Mouse (Mus musculus) c-Kit-positive CD71-positive TER-119-negative erythroid progenitor cells, embryonic 14.5 days (primary cell): Measurements from ENCODE around the gene Cd48.
"Not testable (repeated sequence)": the region's sequence is repeated elsewhere in the genome, so short reads cannot be mapped to it uniquely, and the experiment has no call there.

Experiments
- DNase-seq: peaks from one replicate; pipeline ENCODE4 v3.0.0-alpha.2; 2013; ENCODE audit warnings: low read depth

Cd48 gene

GRCm38 (mm10) chr1:171681531-171682299 is at the start of gene Cd48:
Cd48 (plus strand) TSS chr1:171682009.
- DNase-seq: no peak

GRCm38 (mm10) chr1:171635696-171636095 is 46.1 kb upstream of the Cd48 start:
- DNase-seq: no peak

GRCm38 (mm10) chr1:171637101-171637500 is 44.7 kb upstream of the Cd48 start:
- no peak for DNase-seq

GRCm38 (mm10) chr1:171638686-171639085 is 43.1 kb upstream of the Cd48 start:
- DNase-seq: no peak

- no peak for DNase-seq
Measured at GRCm38 (mm10) chr1:171640796-171641195, 41.0 kb upstream of the Cd48 start.

- DNase-seq: peak; percentile 72
Measured at GRCm38 (mm10) chr1:171643612-171644011, 38.2 kb upstream of the Cd48 start.

- DNase-seq: no peak
Measured at GRCm38 (mm10) chr1:171646429-171646940, 35.3 kb upstream of the Cd48 start.

GRCm38 (mm10) chr1:171647716-171648115 is 34.1 kb upstream of the Cd48 start:
- no peak for DNase-seq

GRCm38 (mm10) chr1:171648840-171649239 is 33.0 kb upstream of the Cd48 start:
- DNase-seq: no peak

- no peak for DNase-seq
Measured at GRCm38 (mm10) chr1:171652734-171653133, 29.1 kb upstream of the Cd48 start, which contains the start of gene Slamf7. Slamf7 (minus strand) TSS chr1:171653035.

GRCm38 (mm10) chr1:171658561-171658991 is 23.2 kb upstream of the Cd48 start:
- DNase-seq: no peak

- DNase-seq: no peak
Measured at GRCm38 (mm10) chr1:171660423-171660822, 21.4 kb upstream of the Cd48 start.

- no peak for DNase-seq
Measured at GRCm38 (mm10) chr1:171661482-171661881, 20.3 kb upstream of the Cd48 start.

- DNase-seq: no peak
Measured at GRCm38 (mm10) chr1:171663757-171664156, 18.1 kb upstream of the Cd48 start.

- no peak for DNase-seq
Measured at GRCm38 (mm10) chr1:171666350-171666749, 15.5 kb upstream of the Cd48 start.

- no peak for DNase-seq
Measured at GRCm38 (mm10) chr1:171667160-171667559, 14.6 kb upstream of the Cd48 start.

- DNase-seq: not testable (repeated sequence)
Measured at GRCm38 (mm10) chr1:171672451-171672850, 9.4 kb upstream of the Cd48 start.

GRCm38 (mm10) chr1:171672854-171673475 is 8.8 kb upstream of the Cd48 start:
- DNase-seq: no peak

- no peak for DNase-seq
Measured at GRCm38 (mm10) chr1:171674467-171674866, 7.3 kb upstream of the Cd48 start.

- DNase-seq: no peak
Measured at GRCm38 (mm10) chr1:171677721-171678120, 4.1 kb upstream of the Cd48 start.

- DNase-seq: no peak
Measured at GRCm38 (mm10) chr1:171681009-171681408, 800 bp upstream of the Cd48 start.

GRCm38 (mm10) chr1:171684923-171685322 is 3.1 kb downstream of the Cd48 start:
- DNase-seq: no peak

GRCm38 (mm10) chr1:171687320-171687719 is 5.5 kb downstream of the Cd48 start:
- no peak for DNase-seq
